Mouse (Mus musculus) kidney, adult 2 months (tissue): Measurements from ENCODE around the gene Ntsr1. TPM values are rescaled to one million over a fixed set of nuclear protein-coding genes. Genes with fewer than 3 reads are reported as not detected.
A peak's percentile ranks its signal among the peaks of the same experiment; 100 is the strongest.

Experiments
- DNase-seq: peaks from one replicate; pipeline ENCODE4 v3.0.0; 2021
- H3K27ac ChIP-seq: fragments of 200-500 bp; 2 replicates; pipeline ENCODE4 v1.5.1; 2012; ENCODE audit warnings: low read depth, low read length, control low read depth, inconsistent platforms; ENCODE audit not compliant: insufficient read depth
- H3K27me3 ChIP-seq: fragments of 200-500 bp; replicated peaks from 2 replicates; pipeline ENCODE4 v1.6.1; 2012; ENCODE audit warnings: mild to moderate bottlenecking, moderate library complexity, low read length, inconsistent platforms; ENCODE audit not compliant: control insufficient read depth, insufficient read depth
- H3K36me3 ChIP-seq: fragments of 200-500 bp; 2 replicates; pipeline ENCODE4 v1.6.1; 2012; ENCODE audit warnings: mild to moderate bottlenecking, moderate library complexity, low read length, inconsistent platforms; ENCODE audit not compliant: control insufficient read depth, insufficient read depth
- H3K4me1 ChIP-seq: fragments of 200-500 bp; 2 replicates; pipeline ENCODE4 v1.6.1; 2011; ENCODE audit warnings: low read length; ENCODE audit not compliant: control insufficient read depth, insufficient read depth
- H3K4me3 ChIP-seq: fragments of 200-500 bp; 2 replicates; pipeline ENCODE4 v1.5.1; 2011; ENCODE audit warnings: mild to moderate bottlenecking, low read depth, low read length, control low read depth; ENCODE audit not compliant: insufficient read depth
- CTCF ChIP-seq: fragments of 200-500 bp; conservative IDR thresholded peaks from 2 replicates; pipeline ENCODE4 v1.5.1; 2011; ENCODE audit warnings: low read depth, mild to moderate bottlenecking, control low read depth, low read length, moderate library complexity, mixed read lengths; ENCODE audit not compliant: insufficient read depth, insufficient read length
- POLR2A ChIP-seq: fragments of 200-500 bp; IDR thresholded peaks from one replicate; pipeline ENCODE4 v1.6.1; 2011; ENCODE audit warnings: low read depth, low read length, control low read depth
- WGBS: fragments of 180-500 bp; shearing (Covaris S2); methylation state at CpG from one replicate; pipeline ENCODE4 v1.1.7; 2018; 5-methylcytosine and 5-hydroxymethylcytosine counted together
- polyA plus RNA-seq: library from polyadenylated mRNA; depleted of rRNA; stranded (reverse); fragments of >200 nt; gene quantifications from 2 replicates; pipeline ENCODE4 v1.2.3, GENCODE M21; 2012

Gene Ntsr1
- polyA plus RNA-seq, 1 experiment = not detected

GRCm38 (mm10) chr2:180506281-180506680 lies 6.5 kb downstream of the Ntsr1 start:
- WGBS = 88% methylated on average over 5 of the region's 5 CpGs
- Histone ChIP-seq H3K4me3 (no peak overlapping the region), H3K36me3 (no peaks in the 10 kb centered on the region), H3K27ac (no peak overlapping the region), H3K27me3 (no peaks in the 10 kb centered on the region), H3K4me1 (no peaks in the 10 kb centered on the region)
- DNase-seq = no peak
- no peak for TF ChIP-seq POLR2A
- no peak for TF ChIP-seq CTCF

GRCm38 (mm10) chr2:180508455-180509115 lies 8.8 kb downstream of the Ntsr1 start:
- 85% methylated on average over 14 of the region's 14 CpGs for WGBS
- no peak overlapping the region for H3K4me3 ChIP-seq
- no peak for DNase-seq
- H3K27ac ChIP-seq = no peak overlapping the region
- no peaks in the 10 kb centered on the region for H3K36me3 ChIP-seq
- no peaks in the 10 kb centered on the region for H3K4me1 ChIP-seq
- TF ChIP-seq POLR2A (no peak), CTCF (no peak)
- no peaks in the 10 kb centered on the region for H3K27me3 ChIP-seq

- Histone ChIP-seq H3K4me1 (no peaks in the 10 kb centered on the region), H3K36me3 (no peaks in the 10 kb centered on the region), H3K27ac (no peak overlapping the region), H3K27me3 (no peaks in the 10 kb centered on the region), H3K4me3 (no peak overlapping the region)
- DNase-seq = no peak
- no peak for TF ChIP-seq POLR2A
- no peak for TF ChIP-seq CTCF
- 42% methylated on average over 5 of the region's 5 CpGs for WGBS
Measured at GRCm38 (mm10) chr2:180510867-180511266, 11.1 kb downstream of the Ntsr1 start.

- Histone ChIP-seq H3K4me3 (no peak overlapping the region), H3K36me3 (no peaks in the 10 kb centered on the region), H3K27ac (no peak overlapping the region), H3K4me1 (no peaks in the 10 kb centered on the region), H3K27me3 (no peaks in the 10 kb centered on the region)
- WGBS = 44% methylated on average over 13 of the region's 13 CpGs
- TF ChIP-seq CTCF = no peak
- TF ChIP-seq POLR2A = no peak
- peak; percentile 7 for DNase-seq
Measured at GRCm38 (mm10) chr2:180511875-180512661, 12.3 kb downstream of the Ntsr1 start.

GRCm38 (mm10) chr2:180513019-180513418 lies 13.2 kb downstream of the Ntsr1 start:
- no peak overlapping the region for H3K4me3 ChIP-seq
- no peak for DNase-seq
- H3K4me1 ChIP-seq = no peaks in the 10 kb centered on the region
- no peak for TF ChIP-seq POLR2A
- no peak for TF ChIP-seq CTCF
- no peaks in the 10 kb centered on the region for H3K27me3 ChIP-seq
- H3K27ac ChIP-seq = no peak overlapping the region
- no peaks in the 10 kb centered on the region for H3K36me3 ChIP-seq
- 69% methylated on average over 3 of the region's 3 CpGs for WGBS

- no peaks in the 10 kb centered on the region for H3K36me3 ChIP-seq
- no peak for TF ChIP-seq POLR2A
- TF ChIP-seq CTCF = no peak
- no peaks in the 10 kb centered on the region for H3K4me1 ChIP-seq
- DNase-seq = no peak
- no peaks in the 10 kb centered on the region for H3K27me3 ChIP-seq
- H3K27ac ChIP-seq = no peak overlapping the region
- 62% methylated on average over 4 of the region's 4 CpGs for WGBS
- H3K4me3 ChIP-seq = no peak overlapping the region
Measured at GRCm38 (mm10) chr2:180513835-180514234, 14.1 kb downstream of the Ntsr1 start.

- Histone ChIP-seq H3K4me1 (no peaks in the 10 kb centered on the region), H3K27me3 (no peaks in the 10 kb centered on the region), H3K27ac (no peak overlapping the region), H3K4me3 (no peak overlapping the region), H3K36me3 (no peaks in the 10 kb centered on the region)
- no peak for TF ChIP-seq CTCF
- TF ChIP-seq POLR2A = no peak
- 85% methylated on average over 5 of the region's 5 CpGs for WGBS
- DNase-seq = no peak
Measured at GRCm38 (mm10) chr2:180521437-180522221, 21.9 kb downstream of the Ntsr1 start.
